Mouse (Mus musculus) liver, embryonic 16.5 days (tissue): Measurements from ENCODE around the gene Car9. TPM values are rescaled to one million over a fixed set of nuclear protein-coding genes. Genes with fewer than 3 reads are reported as not detected.

Experiments used
- ATAC-seq: fragments of 200-750 bp; cut with Nextera tagmentation; 2 replicates; pipeline ENCODE4 v1.8.0; 2017; ENCODE audit warnings: low read depth, mild to moderate bottlenecking, moderate number of reproducible peaks, moderate library complexity
- H3K27ac ChIP-seq: fragments of 300-500 bp; sonication (generic); 2 replicates; pipeline ENCODE4 v1.5.1; 2014; ENCODE audit warnings: mild to moderate bottlenecking, low read length
- H3K27me3 ChIP-seq: fragments of 300-500 bp; sonication (generic); 2 replicates; pipeline ENCODE4 v1.6.1; 2014; ENCODE audit warnings: low read depth, low read length, mixed read lengths; ENCODE audit not compliant: control insufficient read depth, insufficient read depth
- H3K36me3 ChIP-seq: fragments of 300-500 bp; sonication (generic); 2 replicates; pipeline ENCODE4 v1.6.1; 2014; ENCODE audit warnings: mild to moderate bottlenecking; ENCODE audit not compliant: control insufficient read depth, insufficient read depth
- H3K4me1 ChIP-seq: fragments of 300-500 bp; sonication (generic); 2 replicates; pipeline ENCODE4 v1.6.1; 2014; ENCODE audit warnings: low read depth, low read length, mixed read lengths; ENCODE audit not compliant: control insufficient read depth
- H3K4me2 ChIP-seq: fragments of 300-500 bp; sonication (generic); 2 replicates; pipeline ENCODE4 v1.6.1; 2014; ENCODE audit warnings: low read depth, low read length, mixed read lengths
- H3K4me3 ChIP-seq: fragments of 300-500 bp; sonication (generic); 2 replicates; pipeline ENCODE4 v1.5.1; 2014; ENCODE audit warnings: low read depth, mild to moderate bottlenecking, low read length
- H3K9ac ChIP-seq: fragments of 300-500 bp; sonication (generic); 2 replicates; pipeline ENCODE4 v1.6.1; 2014; ENCODE audit warnings: low read depth, low read length
- H3K9me3 ChIP-seq: fragments of 300-500 bp; sonication (generic); replicated peaks from 2 replicates; pipeline ENCODE4 v1.6.1; 2016; ENCODE audit warnings: low read length; ENCODE audit not compliant: control insufficient read depth
- WGBS: fragments of 180-500 bp; shearing (Covaris S2); extraction: QIAGEN DNeasy Blood & Tissue Kit; methylation state at CpG from one replicate; pipeline ENCODE4 v1.1.7; 2014; ENCODE audit not compliant: insufficient replicate concordance; 5-methylcytosine and 5-hydroxymethylcytosine counted together
- polyA plus RNA-seq: library from polyadenylated mRNA; unstranded; fragments of >200 nt; fragmentation: Nextera tagmentation; extraction: Ambion mirVana; gene quantifications from 2 replicates; pipeline ENCODE4 v1.2.1, GENCODE M21; 2015

Car9 gene
- polyA plus RNA-seq, 1 experiment from 2014 or later = 1.3 TPM

DNA sequence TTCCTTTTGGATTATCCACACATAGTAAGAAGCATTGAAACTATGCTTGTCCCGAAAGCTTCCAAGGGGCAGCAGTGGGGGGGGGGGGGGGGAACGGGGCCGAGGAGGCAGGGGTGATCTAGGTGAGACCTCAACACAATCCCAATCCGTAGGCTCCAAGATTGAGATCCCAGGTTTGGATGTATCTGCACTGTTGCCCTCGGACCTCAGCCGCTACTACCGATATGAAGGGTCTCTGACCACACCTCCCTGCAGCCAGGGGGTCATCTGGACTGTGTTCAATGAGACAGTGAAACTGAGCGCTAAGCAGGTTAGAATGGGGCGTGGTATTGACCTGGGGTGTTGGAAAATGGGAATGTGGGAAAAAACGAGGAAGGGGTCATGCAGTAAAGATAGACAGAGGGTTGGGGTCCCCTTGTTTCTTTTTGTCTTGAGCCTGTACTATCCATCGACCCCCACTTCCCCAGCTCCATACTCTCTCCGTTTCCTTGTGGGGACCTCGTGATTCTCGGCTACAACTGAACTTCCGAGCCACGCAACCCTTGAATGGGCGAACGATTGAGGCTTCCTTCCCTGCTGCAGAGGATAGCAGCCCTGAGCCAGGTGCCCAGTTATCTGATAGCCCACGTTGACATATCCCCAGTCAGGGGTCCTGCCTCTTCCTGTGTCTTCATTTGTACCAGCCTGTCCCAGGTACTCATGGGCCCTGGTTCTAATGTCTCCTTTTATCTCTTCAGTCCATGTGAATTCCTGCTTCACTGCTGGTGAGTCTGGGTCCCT lies 5.1 kb downstream of the Car9 start:
- H3K36me3 ChIP-seq = no peaks in the 10 kb centered on the region
- peaks cover 10% of the 10 kb centered on the region for H3K4me1 ChIP-seq
- peaks cover 3% of the 10 kb centered on the region; the same call in 1 of the 2 replicates for H3K27me3 ChIP-seq
- ATAC-seq = no peak
- no peak overlapping the region for H3K9ac ChIP-seq
- H3K27ac ChIP-seq = no peak overlapping the region
- no peaks in the 10 kb centered on the region for H3K9me3 ChIP-seq
- 66% methylated on average over 17 of the region's 19 CpGs for WGBS
- H3K4me3 ChIP-seq = no peak overlapping the region
- H3K4me2 ChIP-seq = no peak overlapping the region

DNA sequence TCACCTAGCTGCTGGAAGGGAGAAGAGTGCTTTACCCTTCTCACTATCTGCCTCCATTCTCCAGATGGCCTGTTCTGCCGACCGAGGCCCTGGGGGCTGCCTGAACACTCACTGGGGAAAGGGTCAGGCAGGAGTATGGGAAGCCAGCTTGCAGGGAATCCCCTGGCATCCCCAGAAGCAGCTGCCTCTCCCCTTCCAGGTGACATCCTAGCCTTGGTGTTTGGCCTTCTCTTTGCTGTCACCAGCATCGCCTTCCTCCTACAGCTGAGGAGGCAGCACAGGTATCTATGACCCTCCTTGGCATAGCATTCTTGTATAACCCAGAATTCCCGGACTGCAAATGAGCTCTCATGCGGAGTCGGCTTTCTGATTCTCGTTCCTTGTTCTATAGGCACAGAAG lies 5.9 kb downstream of the Car9 start:
- Histone ChIP-seq H3K27me3 (peaks cover 3% of the 10 kb centered on the region; the same call in 1 of the 2 replicates), H3K9me3 (no peaks in the 10 kb centered on the region), H3K36me3 (no peaks in the 10 kb centered on the region), H3K4me2 (no peak overlapping the region), H3K9ac (no peak overlapping the region), H3K27ac (no peak overlapping the region), H3K4me3 (no peak overlapping the region), H3K4me1 (peaks cover 9% of the 10 kb centered on the region)
- no peak for ATAC-seq
- 63% methylated on average over 7 of the region's 7 CpGs for WGBS

DNA sequence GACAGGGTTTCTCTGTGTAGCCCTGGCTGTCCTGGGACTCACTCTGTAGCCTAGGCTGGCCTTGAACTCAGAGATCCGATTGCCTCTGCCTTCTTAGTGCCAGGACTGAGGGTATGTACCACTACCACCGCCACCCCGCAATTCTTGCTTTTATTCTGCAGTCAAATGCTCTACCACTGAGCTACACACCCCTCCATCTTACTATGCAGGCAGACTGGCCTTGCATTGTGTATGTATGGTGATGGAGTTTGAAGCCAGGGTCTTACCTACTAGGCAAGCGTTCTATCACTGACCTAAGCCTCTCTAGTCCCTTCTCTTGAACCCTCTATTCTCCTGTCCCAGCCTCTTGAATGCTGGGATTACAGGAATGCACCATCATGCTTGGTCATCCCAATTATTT lies 6.5 kb downstream of the Car9 start:
- no peak for ATAC-seq

DNA sequence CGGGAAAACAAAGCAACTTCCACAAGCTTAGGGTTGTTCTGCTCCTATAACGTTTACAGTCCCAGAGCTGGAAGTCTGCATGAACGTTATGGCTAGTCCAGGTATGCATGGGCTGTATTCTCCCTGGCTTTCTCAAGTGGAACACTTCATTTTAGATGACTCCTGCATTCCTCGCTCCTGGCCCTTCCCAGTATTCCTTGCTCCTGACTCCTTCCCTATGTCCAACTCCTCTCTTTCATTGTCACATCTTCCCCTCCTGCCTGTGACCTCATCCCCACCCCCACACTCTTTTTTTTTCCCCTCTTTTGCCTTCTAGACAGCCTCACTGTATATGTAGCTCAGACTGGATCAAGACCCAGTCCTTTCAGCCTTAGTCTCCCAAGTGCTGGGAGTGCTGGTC lies 7.0 kb downstream of the Car9 start:
- no peak overlapping the region for H3K9ac ChIP-seq
- no peaks in the 10 kb centered on the region for H3K9me3 ChIP-seq
- ATAC-seq = no peak
- no peak overlapping the region for H3K4me3 ChIP-seq
- no peaks in the 10 kb centered on the region for H3K36me3 ChIP-seq
- H3K4me2 ChIP-seq = no peak overlapping the region
- peaks cover 3% of the 10 kb centered on the region for H3K4me1 ChIP-seq
- peaks cover 3% of the 10 kb centered on the region; the same call in 1 of the 2 replicates for H3K27me3 ChIP-seq
- no peak overlapping the region for H3K27ac ChIP-seq
- 71% methylated on average over 4 of the region's 4 CpGs for WGBS

More for the DNA sequence above, 6.5 kb downstream of the Car9 start:
- 75% methylated on average over 4 of the region's 4 CpGs for WGBS
- H3K9ac ChIP-seq = no peak overlapping the region
- no peak overlapping the region for H3K27ac ChIP-seq
- H3K4me1 ChIP-seq = peaks cover 5% of the 10 kb centered on the region
- H3K4me2 ChIP-seq = no peak overlapping the region
- no peaks in the 10 kb centered on the region for H3K36me3 ChIP-seq
- H3K9me3 ChIP-seq = no peaks in the 10 kb centered on the region
- H3K27me3 ChIP-seq = peaks cover 3% of the 10 kb centered on the region; the same call in 1 of the 2 replicates
- H3K4me3 ChIP-seq = no peak overlapping the region

DNA sequence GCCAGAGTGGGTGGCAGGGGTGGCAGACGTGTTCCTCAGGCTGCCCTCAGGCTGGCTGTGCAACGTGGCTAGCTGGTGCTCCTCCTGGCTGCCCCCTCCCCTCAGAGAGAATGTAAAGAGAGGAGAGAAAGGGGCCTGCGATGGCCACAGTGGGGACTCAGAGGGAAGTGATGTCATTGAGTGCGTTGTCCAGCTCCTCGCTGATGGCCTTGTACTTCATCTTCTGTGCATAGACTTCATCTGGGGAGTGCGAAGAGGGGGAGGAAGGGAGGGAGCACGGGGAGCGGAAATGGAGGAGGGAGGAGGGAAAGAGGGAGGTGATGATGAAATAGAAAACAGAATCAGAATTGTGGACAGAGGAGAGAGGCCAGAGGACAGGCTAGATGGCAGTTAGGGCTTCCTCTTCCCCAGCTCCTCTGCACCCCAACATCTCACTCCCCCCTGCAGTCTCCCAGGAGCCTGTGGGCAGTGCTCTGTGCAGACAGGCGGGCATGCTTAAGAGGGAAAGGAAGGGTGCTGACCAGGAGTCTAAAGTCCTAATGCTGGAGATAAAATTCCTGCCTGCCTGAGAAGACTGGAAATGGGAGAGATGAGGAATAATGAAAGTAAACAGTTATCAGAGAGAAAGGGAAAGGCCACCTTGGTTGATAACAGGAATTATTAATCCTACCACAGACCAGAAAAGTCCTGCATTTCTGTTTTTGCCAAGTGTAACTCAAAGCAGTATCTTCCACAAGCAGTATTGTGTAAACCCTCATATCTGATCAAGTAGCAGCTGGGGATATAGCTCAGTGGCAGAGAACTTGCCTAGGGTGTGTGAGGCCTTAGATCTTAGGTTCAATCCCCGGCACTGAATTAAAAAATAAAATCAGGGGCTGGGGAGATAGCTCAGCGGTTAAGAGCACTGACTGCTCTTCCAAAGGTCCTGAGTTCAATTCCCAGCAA lies 9.3 kb downstream of the Car9 start:
- H3K9ac ChIP-seq = no peak overlapping the region
- H3K9me3 ChIP-seq = no peaks in the 10 kb centered on the region
- no peak overlapping the region for H3K27ac ChIP-seq
- no peak for ATAC-seq
- H3K4me2 ChIP-seq = no peak overlapping the region
- H3K4me3 ChIP-seq = no peak overlapping the region
- WGBS = 45% methylated on average over 11 of the region's 11 CpGs
- no peaks in the 10 kb centered on the region for H3K36me3 ChIP-seq
- no peaks in the 10 kb centered on the region for H3K4me1 ChIP-seq
- H3K27me3 ChIP-seq = no peaks in the 10 kb centered on the region; the same call in 1 of the 2 replicates

DNA sequence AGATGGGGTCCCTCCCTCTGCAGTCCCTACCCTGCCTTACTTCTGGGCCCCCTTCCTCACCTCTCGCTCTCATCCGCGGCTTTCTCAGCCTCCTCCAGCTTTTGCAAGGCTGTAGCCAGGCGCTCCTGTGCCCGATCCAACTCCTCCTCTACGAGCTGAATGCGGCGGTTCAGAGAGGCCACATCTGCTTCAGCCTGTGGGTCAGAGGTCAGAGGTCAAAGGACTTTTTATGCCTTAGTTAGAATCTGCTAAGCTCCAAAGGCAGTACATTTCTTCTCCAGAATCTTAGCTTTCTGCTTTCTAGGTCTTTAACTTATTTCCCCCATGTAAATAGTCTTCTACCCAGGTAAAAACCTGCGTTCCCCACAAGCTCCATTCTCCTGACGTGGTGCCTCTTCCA lies 12.8 kb downstream of the Car9 start:
- 56% methylated on average over 10 of the region's 10 CpGs for WGBS
- Histone ChIP-seq H3K27me3 (peaks cover 33% of the 10 kb centered on the region), H3K27ac (no peak overlapping the region), H3K4me2 (0 out of 2 replicates have a peak overlapping the region, but pooled peaks have one; percentile 10), H3K36me3 (no peaks in the 10 kb centered on the region), H3K4me1 (peaks cover 10% of the 10 kb centered on the region), H3K4me3 (no peak overlapping the region), H3K9ac (no peak overlapping the region), H3K9me3 (no peaks in the 10 kb centered on the region)
- no peak for ATAC-seq

DNA sequence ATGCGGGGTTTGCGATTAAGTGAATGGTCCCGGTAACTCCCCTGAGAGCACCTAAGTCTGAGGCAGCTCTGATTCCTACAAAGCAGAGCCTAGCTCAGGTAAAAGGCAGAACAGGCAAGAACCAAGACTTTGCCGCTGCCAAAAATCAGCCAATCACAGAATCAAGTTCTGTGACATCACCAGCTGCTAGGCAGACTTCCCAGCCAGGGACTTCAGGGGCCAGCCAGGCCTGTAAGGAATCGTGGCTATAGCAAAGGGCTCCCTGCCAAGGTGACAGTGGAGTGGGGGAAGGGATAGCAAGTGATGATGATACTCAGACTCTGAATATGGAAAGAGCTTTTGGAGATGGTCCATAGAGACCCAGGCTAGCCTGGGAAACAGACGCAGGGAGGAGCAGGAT lies 13.2 kb downstream of the Car9 start:
- Histone ChIP-seq H3K4me3 (no peak overlapping the region), H3K27me3 (peaks cover 37% of the 10 kb centered on the region)
- WGBS = 25% methylated on average over 6 of the region's 6 CpGs

DNA sequence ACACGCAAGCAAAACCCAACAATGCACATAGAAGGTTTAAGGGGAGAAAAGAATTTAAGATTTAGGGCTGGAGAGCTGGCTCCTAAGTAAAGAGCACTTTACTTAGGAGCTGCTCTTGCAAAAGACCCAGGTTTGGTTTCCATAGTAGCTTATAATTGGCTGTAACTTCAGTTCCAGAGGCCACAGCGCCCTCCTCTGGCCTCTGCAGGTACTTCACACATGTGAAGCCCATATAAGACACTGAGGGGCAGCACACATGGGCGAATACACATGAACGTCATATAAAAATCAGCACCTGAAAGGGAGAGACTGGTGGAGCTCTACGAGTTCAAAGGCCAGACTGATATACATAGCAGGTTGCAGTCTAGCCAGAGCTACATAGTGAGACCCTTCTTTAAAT lies 21.1 kb downstream of the Car9 start:
- Histone ChIP-seq H3K9me3 (no peaks in the 10 kb centered on the region), H3K9ac (no peak overlapping the region), H3K27ac (no peak overlapping the region), H3K4me1 (peaks cover 10% of the 10 kb centered on the region), H3K4me3 (no peak overlapping the region), H3K36me3 (peaks cover 17% of the 10 kb centered on the region), H3K27me3 (peaks cover 31% of the 10 kb centered on the region), H3K4me2 (no peak overlapping the region)
- no peak for ATAC-seq
- WGBS = 60% methylated on average over 5 of the region's 5 CpGs

More for the DNA sequence above, 13.2 kb downstream of the Car9 start:
- no peaks in the 10 kb centered on the region for H3K36me3 ChIP-seq
- H3K9me3 ChIP-seq = no peaks in the 10 kb centered on the region
- no peak overlapping the region for H3K9ac ChIP-seq
- peak; percentile 19; the same call in 1 of the 2 replicates for ATAC-seq
- peaks cover 10% of the 10 kb centered on the region for H3K4me1 ChIP-seq
- H3K4me2 ChIP-seq = 0 out of 2 replicates have a peak overlapping the region, but pooled peaks have one; percentile 10
- H3K27ac ChIP-seq = no peak overlapping the region
